In the genomic region with DNA sequence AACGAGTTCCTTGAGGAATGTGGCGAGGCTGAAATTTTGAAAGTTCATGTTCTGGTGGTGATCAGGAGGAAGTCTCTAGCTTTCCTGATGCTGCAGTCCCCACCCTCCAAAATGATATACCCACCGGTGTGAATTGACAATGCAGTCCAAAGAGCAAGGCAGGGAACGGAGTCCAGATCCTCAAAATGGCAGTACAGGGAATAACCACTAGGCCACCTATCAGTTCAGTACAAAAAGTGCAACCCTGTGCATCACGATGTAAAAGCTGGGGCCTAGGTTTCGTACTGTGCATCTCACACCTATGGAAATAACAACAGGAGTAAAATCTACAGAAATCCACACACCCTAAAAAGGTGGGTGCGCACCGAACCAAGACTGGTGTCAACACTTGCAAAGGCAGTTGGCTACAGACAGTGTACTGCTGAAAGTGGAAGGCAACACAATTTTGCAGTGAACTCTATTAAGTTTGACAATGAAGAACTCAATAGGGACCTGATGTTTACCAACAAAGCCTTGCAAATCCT, we compare ENCODE assay signal across 8 mouse cellular contexts. TPM values are rescaled to one million over a fixed set of nuclear protein-coding genes. Genes with fewer than 3 reads are reported as not detected.
DNase-seq lines count a peak whose midpoint lies in the region; ATAC-seq and TF ChIP-seq lines count a peak whose summit lies in the region.

No protein-coding gene starts in this region.

- H3K9me3 ChIP-seq in kidney, postnatal 0 days (replicated peaks; ENCODE audit: low read length) = no peaks in the 10 kb centered on the region
- H3K9me3 ChIP-seq in embryonic facial prominence, embryonic 12.5 days = no peaks in the 10 kb centered on the region
- H3K9me3 ChIP-seq in midbrain, postnatal 0 days (ENCODE audit: low read length) = no peaks in the 10 kb centered on the region

- no peak; the same call in 1 of the 2 replicates for TF ChIP-seq CTCF in kidney, postnatal 0 days (IDR thresholded peaks at IDR 0.05; ENCODE audit: low read depth)
- TF ChIP-seq CTCF in midbrain, postnatal 0 days (IDR thresholded peaks at IDR 0.05) = no peak

- no peak for ATAC-seq in kidney, postnatal 0 days (replicated peaks; ENCODE audit: low FRiP score, low read depth)
- ATAC-seq in embryonic facial prominence, embryonic 12.5 days (ENCODE audit: insufficient number of reproducible peaks, insufficient read depth, low FRiP score, low TSS enrichment) = no peak
- no peak for ATAC-seq in midbrain, postnatal 0 days (ENCODE audit: low FRiP score)

- peak overlapping the region; percentile 74 for H3K4me2 ChIP-seq in kidney, postnatal 0 days (ENCODE audit: low read length)
- H3K4me2 ChIP-seq in embryonic facial prominence, embryonic 12.5 days (replicated peaks) = peak overlapping the region; percentile 88
- peak overlapping the region; percentile 62 for H3K4me2 ChIP-seq in midbrain, postnatal 0 days (ENCODE audit: low read depth, low read length, poor library complexity, severe bottlenecking)

- no peaks in the 10 kb centered on the region for H3K36me3 ChIP-seq in kidney, postnatal 0 days (ENCODE audit: insufficient read depth, low read length)
- H3K36me3 ChIP-seq in embryonic facial prominence, embryonic 12.5 days = peaks cover 32% of the 10 kb centered on the region
- no peaks in the 10 kb centered on the region for H3K36me3 ChIP-seq in midbrain, postnatal 0 days (ENCODE audit: insufficient read depth, low read length)

- 0 out of 2 replicates have a peak overlapping the region, but pooled peaks have one; percentile 10 for H3K9ac ChIP-seq in kidney, postnatal 0 days (ENCODE audit: low read depth, low read length)
- H3K9ac ChIP-seq in embryonic facial prominence, embryonic 12.5 days = peak overlapping the region; percentile 17; the same call in 1 of the 2 replicates
- 0 out of 2 replicates have a peak overlapping the region, but pooled peaks have one; percentile 98 for H3K9ac ChIP-seq in midbrain, postnatal 0 days (replicated peaks; ENCODE audit: low read length, poor library complexity, severe bottlenecking)

- peaks cover 14% of the 10 kb centered on the region for H3K4me1 ChIP-seq in kidney, postnatal 0 days (replicated peaks; ENCODE audit: insufficient read depth, low read length)
- peaks cover 23% of the 10 kb centered on the region for H3K4me1 ChIP-seq in embryonic facial prominence, embryonic 12.5 days
- H3K4me1 ChIP-seq in midbrain, postnatal 0 days (ENCODE audit: insufficient read depth, low read length) = peaks cover 17% of the 10 kb centered on the region

- H3K27ac ChIP-seq in kidney, postnatal 0 days = no peak overlapping the region
- H3K27ac ChIP-seq in embryonic facial prominence, embryonic 12.5 days = no peak overlapping the region; the same call in 1 of the 2 replicates
- no peak overlapping the region for H3K27ac ChIP-seq in midbrain, postnatal 0 days (ENCODE audit: low read depth, low read length)

- intact Hi-C loops in gastrocnemius, postnatal 14 days (cut with DNase I; ENCODE audit: low total_unique reads) = no loop called here

- DNase-seq in kidney, postnatal 0 days (ENCODE audit: low spot score) = no peak
- no peak for DNase-seq in kidney, postnatal 14 days
- peak; percentile 34 for DNase-seq in induced T-regulatory cell, adult 2 months (ENCODE audit: low read depth)
- no peak for DNase-seq in midbrain, postnatal 0 days (ENCODE audit: low spot score)
- no peak for DNase-seq in frontal cortex, postnatal 14 days (ENCODE audit: low spot score in 2 of 2)
- DNase-seq in gastrocnemius, postnatal 14 days = no peak
- no peak for DNase-seq in cerebellum, postnatal 36 days

- no peaks in the 10 kb centered on the region for H3K27me3 ChIP-seq in kidney, postnatal 0 days (ENCODE audit: insufficient read depth, low read length)
- no peaks in the 10 kb centered on the region for H3K27me3 ChIP-seq in embryonic facial prominence, embryonic 12.5 days
- H3K27me3 ChIP-seq in midbrain, postnatal 0 days (ENCODE audit: insufficient read depth, low read length) = no peaks in the 10 kb centered on the region

- H3K4me3 ChIP-seq in kidney, postnatal 0 days (replicated peaks; ENCODE audit: low read depth, low read length) = peak overlapping the region; percentile 98
- H3K4me3 ChIP-seq in embryonic facial prominence, embryonic 12.5 days = peak overlapping the region; percentile 99
- H3K4me3 ChIP-seq in midbrain, postnatal 0 days (ENCODE audit: low read depth, low read length) = peak overlapping the region; percentile 76

- 67% methylated on average over 8 of the region's 8 CpGs for WGBS in kidney, postnatal 0 days
- WGBS in embryonic facial prominence, embryonic 12.5 days = 87% methylated on average over 8 of the region's 8 CpGs
- 76% methylated on average over 8 of the region's 8 CpGs for WGBS in midbrain, postnatal 0 days

RNA-seq across cellular contexts. Expression of gene Adnp, which starts 2.4 kb away (rescaled TPM):
- polyA plus RNA-seq in kidney, postnatal 0 days (2015; fragmentation: Nextera tagmentation; extraction: Ambion mirVana) = 6.0 and 13.1 TPM in 2 replicates
- polyA plus RNA-seq in embryonic facial prominence, embryonic 12.5 days (2016; fragmentation: Nextera tagmentation; extraction: Ambion mirVana) = 10.9 and 20.4 TPM in 2 replicates
- 24.9 and 56.5 TPM in 2 replicates for total RNA-seq in midbrain, postnatal 0 days (2014; rRNA removed)
- 10.3 and 15.4 TPM in 2 replicates for polyA plus RNA-seq in midbrain, postnatal 0 days (2015; fragmentation: Nextera tagmentation; extraction: Ambion mirVana)
- 10 to 100 TPM; 19.4 to 23.0 TPM for total RNA-seq in gastrocnemius, postnatal 14 days (2021)

RNA-seq across cellular contexts. Expression of gene Gm20716, which starts 25.6 kb away (rescaled TPM):
- polyA plus RNA-seq in kidney, postnatal 0 days (2015; fragmentation: Nextera tagmentation; extraction: Ambion mirVana) = 8.3 and 11.1 TPM in 2 replicates
- 23.1 and 26.5 TPM in 2 replicates for polyA plus RNA-seq in embryonic facial prominence, embryonic 12.5 days (2016; fragmentation: Nextera tagmentation; extraction: Ambion mirVana)
- total RNA-seq in midbrain, postnatal 0 days (2014; rRNA removed) = 43.2 and 47.1 TPM in 2 replicates
- polyA plus RNA-seq in midbrain, postnatal 0 days (2015; fragmentation: Nextera tagmentation; extraction: Ambion mirVana) = 15.7 and 16.0 TPM in 2 replicates
- total RNA-seq in gastrocnemius, postnatal 14 days (2021) = 10 to 100 TPM; 10.2 to 13.0 TPM

RNA-seq across cellular contexts. Expression of gene Dpm1, which starts 25.9 kb away (rescaled TPM):
- polyA plus RNA-seq in kidney, postnatal 0 days (2015; fragmentation: Nextera tagmentation; extraction: Ambion mirVana) = 154 and 169 TPM in 2 replicates
- 87.3 and 93.1 TPM in 2 replicates for polyA plus RNA-seq in embryonic facial prominence, embryonic 12.5 days (2016; fragmentation: Nextera tagmentation; extraction: Ambion mirVana)
- total RNA-seq in midbrain, postnatal 0 days (2014; rRNA removed) = 11.4 and 30.0 TPM in 2 replicates
- polyA plus RNA-seq in midbrain, postnatal 0 days (2015; fragmentation: Nextera tagmentation; extraction: Ambion mirVana) = 87.9 and 97.2 TPM in 2 replicates
- 10 to 100 TPM; 51.4 to 52.3 TPM for total RNA-seq in gastrocnemius, postnatal 14 days (2021)

RNA-seq across cellular contexts. Expression of gene Mocs3, which starts 25.9 kb away (rescaled TPM):
- 7.7 and 9.3 TPM in 2 replicates for polyA plus RNA-seq in kidney, postnatal 0 days (2015; fragmentation: Nextera tagmentation; extraction: Ambion mirVana)
- polyA plus RNA-seq in embryonic facial prominence, embryonic 12.5 days (2016; fragmentation: Nextera tagmentation; extraction: Ambion mirVana) = 12.7 and 13.5 TPM in 2 replicates
- 19.3 and 20.9 TPM in 2 replicates for total RNA-seq in midbrain, postnatal 0 days (2014; rRNA removed)
- polyA plus RNA-seq in midbrain, postnatal 0 days (2015; fragmentation: Nextera tagmentation; extraction: Ambion mirVana) = 7.4 and 7.5 TPM in 2 replicates
- 1 to 10 TPM; 4.0 to 4.7 TPM for total RNA-seq in gastrocnemius, postnatal 14 days (2021)

Comparison
In these comparisons a context has a peak if more than half of its experiments do, and no peak if none do; other contexts are left out.
1. H3K9ac ChIP-seq: peak in every context shown above with its lines; median percentile 98 in midbrain, postnatal 0 days; 17 in embryonic facial prominence, embryonic 12.5 days; 10 in kidney, postnatal 0 days.